Mouse (Mus musculus) hindbrain, embryonic 14.5 days (tissue): ENCODE data around the gene Ptpn13. TPM values are rescaled to one million over a fixed set of nuclear protein-coding genes. Genes with fewer than 3 reads are reported as not detected.

Experiments used
- ATAC-seq: fragments of 200-750 bp; cut with Nextera tagmentation; 2 replicates; pipeline ENCODE4 v1.8.0; 2017; ENCODE audit warnings: moderate number of reproducible peaks, mild to moderate bottlenecking, moderate TSS enrichment, moderate library complexity; ENCODE audit not compliant: low FRiP score
- DNase-seq: peaks from one replicate; pipeline ENCODE4 v3.0.0-alpha.2; 2015; ENCODE audit warnings: low spot score
- H3K27ac ChIP-seq: fragments of 300-500 bp; sonication (generic); 2 replicates; pipeline ENCODE4 v1.5.1; 2014; ENCODE audit warnings: mild to moderate bottlenecking, moderate library complexity
- H3K27me3 ChIP-seq: fragments of 300-500 bp; sonication (generic); 2 replicates; pipeline ENCODE4 v1.6.1; 2014; ENCODE audit warnings: mild to moderate bottlenecking, low read length, mixed read lengths; ENCODE audit not compliant: control insufficient read depth, insufficient read depth
- H3K36me3 ChIP-seq: fragments of 300-500 bp; sonication (generic); replicated peaks from 2 replicates; pipeline ENCODE4 v1.6.1; 2014; ENCODE audit not compliant: control insufficient read depth, insufficient read depth
- H3K4me1 ChIP-seq: fragments of 300-500 bp; sonication (generic); replicated peaks from 2 replicates; pipeline ENCODE4 v1.6.1; 2014; ENCODE audit warnings: antibody characterized with exemption, low read length, mixed read lengths; ENCODE audit not compliant: control insufficient read depth, insufficient read depth
- H3K4me2 ChIP-seq: fragments of 300-500 bp; sonication (generic); replicated peaks from 2 replicates; pipeline ENCODE4 v1.6.1; 2014; ENCODE audit warnings: mild to moderate bottlenecking, moderate library complexity
- H3K4me3 ChIP-seq: fragments of 300-500 bp; sonication (generic); replicated peaks from 2 replicates; pipeline ENCODE4 v1.5.1; 2014; ENCODE audit warnings: mild to moderate bottlenecking, low read length
- H3K9ac ChIP-seq: fragments of 300-500 bp; sonication (generic); 2 replicates; pipeline ENCODE4 v1.6.1; 2014
- H3K9me3 ChIP-seq: fragments of 300-500 bp; sonication (generic); 2 replicates; pipeline ENCODE4 v1.6.1; 2016; ENCODE audit warnings: low read length; ENCODE audit not compliant: control insufficient read depth
- WGBS: fragments of 180-500 bp; shearing (Covaris S2); extraction: QIAGEN DNeasy Blood & Tissue Kit; methylation state at CpG from one replicate; pipeline ENCODE4 v1.1.7; 2014; 5-methylcytosine and 5-hydroxymethylcytosine counted together
- polyA plus RNA-seq: library from polyadenylated mRNA; unstranded; fragments of >200 nt; fragmentation: Nextera tagmentation; extraction: Ambion mirVana; gene quantifications from 2 replicates; pipeline ENCODE4 v1.2.1, GENCODE M21; 2014

The Ptpn13 gene
- polyA plus RNA-seq, 1 experiment from 2014 or later, result 7.8 TPM

GRCm38 (mm10) chr5:103447806-103448416 lies 22.9 kb downstream of the Ptpn13 start:
- no peak for DNase-seq
- Histone ChIP-seq H3K36me3 (no peaks in the 10 kb centered on the region), H3K4me2 (peak overlapping the region; percentile 39), H3K27me3 (no peaks in the 10 kb centered on the region), H3K9me3 (0 out of 2 replicates have a peak, but pooled peaks cover 3% of the 10 kb centered on the region), H3K4me1 (peaks cover 15% of the 10 kb centered on the region), H3K4me3 (no peak overlapping the region), H3K27ac (peak overlapping the region; percentile 49; the same call in 1 of the 2 replicates), H3K9ac (peak overlapping the region; percentile 42)
- no peak for ATAC-seq
- WGBS, result 44% methylated on average over 17 of the region's 17 CpGs

GRCm38 (mm10) chr5:103448470-103448869 lies 23.5 kb downstream of the Ptpn13 start:
- Histone ChIP-seq H3K4me3 (no peak overlapping the region), H3K9me3 (0 out of 2 replicates have a peak, but pooled peaks cover 3% of the 10 kb centered on the region), H3K4me2 (peak overlapping the region; percentile 39), H3K27ac (peak overlapping the region; percentile 49; the same call in 1 of the 2 replicates), H3K27me3 (no peaks in the 10 kb centered on the region), H3K4me1 (peaks cover 15% of the 10 kb centered on the region), H3K9ac (peak overlapping the region; percentile 42), H3K36me3 (no peaks in the 10 kb centered on the region)
- 8% methylated on average over 1 of the region's 1 CpGs for WGBS
- ATAC-seq (0 out of 2 replicates have a peak, but pooled peaks have one; percentile 55), DNase-seq (no peak)

GRCm38 (mm10) chr5:103450663-103451062 lies 25.7 kb downstream of the Ptpn13 start:
- DNase-seq (no peak), ATAC-seq (no peak)
- Histone ChIP-seq H3K9me3 (peaks cover 3% of the 10 kb centered on the region; the same call in 1 of the 2 replicates), H3K4me3 (no peak overlapping the region), H3K27ac (no peak overlapping the region), H3K9ac (no peak overlapping the region), H3K27me3 (no peaks in the 10 kb centered on the region), H3K4me1 (peaks cover 15% of the 10 kb centered on the region), H3K36me3 (no peaks in the 10 kb centered on the region), H3K4me2 (no peak overlapping the region)
- WGBS, result 91% methylated on average over 1 of the region's 1 CpGs

GRCm38 (mm10) chr5:103453361-103454140 lies 28.6 kb downstream of the Ptpn13 start:
- Histone ChIP-seq H3K27ac (no peak overlapping the region), H3K4me2 (no peak overlapping the region), H3K9ac (no peak overlapping the region), H3K4me3 (no peak overlapping the region), H3K9me3 (peaks cover 3% of the 10 kb centered on the region; the same call in 1 of the 2 replicates), H3K4me1 (peaks cover 4% of the 10 kb centered on the region; the same call in 1 of the 2 replicates), H3K36me3 (no peaks in the 10 kb centered on the region), H3K27me3 (no peaks in the 10 kb centered on the region)
- DNase-seq (no peak), ATAC-seq (no peak)
- 80% methylated on average over 14 of the region's 14 CpGs for WGBS

GRCm38 (mm10) chr5:103456794-103457193 lies 31.8 kb downstream of the Ptpn13 start:
- H3K36me3 ChIP-seq, result no peaks in the 10 kb centered on the region
- H3K9me3 ChIP-seq, result no peaks in the 10 kb centered on the region; the same call in 1 of the 2 replicates
- H3K9ac ChIP-seq, result no peak overlapping the region
- no peak overlapping the region for H3K4me2 ChIP-seq
- no peaks in the 10 kb centered on the region for H3K27me3 ChIP-seq
- ATAC-seq (no peak), DNase-seq (no peak)
- H3K27ac ChIP-seq, result no peak overlapping the region
- H3K4me1 ChIP-seq, result no peaks in the 10 kb centered on the region
- no peak overlapping the region for H3K4me3 ChIP-seq
- 93% methylated on average over 1 of the region's 1 CpGs for WGBS

- Histone ChIP-seq H3K27ac (no peak overlapping the region), H3K27me3 (no peaks in the 10 kb centered on the region), H3K4me2 (no peak overlapping the region), H3K4me1 (no peaks in the 10 kb centered on the region), H3K9me3 (no peaks in the 10 kb centered on the region; the same call in 1 of the 2 replicates), H3K36me3 (no peaks in the 10 kb centered on the region), H3K9ac (no peak overlapping the region), H3K4me3 (no peak overlapping the region)
- ATAC-seq (no peak), DNase-seq (no peak)
- 33% methylated on average over 8 of the region's 8 CpGs for WGBS
Measured at GRCm38 (mm10) chr5:103458411-103458810, 33.4 kb downstream of the Ptpn13 start.

- Histone ChIP-seq H3K4me3 (no peak overlapping the region), H3K4me1 (no peaks in the 10 kb centered on the region), H3K27me3 (no peaks in the 10 kb centered on the region), H3K36me3 (no peaks in the 10 kb centered on the region), H3K9me3 (no peaks in the 10 kb centered on the region; the same call in 1 of the 2 replicates), H3K4me2 (no peak overlapping the region), H3K27ac (no peak overlapping the region), H3K9ac (no peak overlapping the region)
- 85% methylated on average over 8 of the region's 8 CpGs for WGBS
- ATAC-seq, result no peak
- no peak for DNase-seq
Measured at GRCm38 (mm10) chr5:103458959-103459675, 34.1 kb downstream of the Ptpn13 start.

GRCm38 (mm10) chr5:103460903-103461302 lies 35.9 kb downstream of the Ptpn13 start:
- Histone ChIP-seq H3K4me2 (no peak overlapping the region), H3K27ac (no peak overlapping the region), H3K9ac (no peak overlapping the region), H3K36me3 (no peaks in the 10 kb centered on the region), H3K9me3 (no peaks in the 10 kb centered on the region; the same call in 1 of the 2 replicates), H3K4me3 (no peak overlapping the region), H3K27me3 (no peaks in the 10 kb centered on the region), H3K4me1 (no peaks in the 10 kb centered on the region)
- WGBS, result 90% methylated on average over 6 of the region's 6 CpGs
- no peak for DNase-seq
- ATAC-seq, result no peak

GRCm38 (mm10) chr5:103463661-103464219 lies 38.7 kb downstream of the Ptpn13 start:
- 59% methylated on average over 10 of the region's 10 CpGs for WGBS
- Histone ChIP-seq H3K4me2 (no peak overlapping the region), H3K9ac (no peak overlapping the region), H3K4me1 (no peaks in the 10 kb centered on the region), H3K9me3 (no peaks in the 10 kb centered on the region), H3K4me3 (no peak overlapping the region), H3K27ac (no peak overlapping the region), H3K36me3 (no peaks in the 10 kb centered on the region), H3K27me3 (no peaks in the 10 kb centered on the region)
- DNase-seq (no peak), ATAC-seq (no peak)
